Mouse (Mus musculus) heart, postnatal 4 days (tissue): ENCODE data around the gene Rbm38. TPM values are rescaled to one million over a fixed set of nuclear protein-coding genes. Genes with fewer than 3 reads are reported as not detected.

Experiments
- DNase-seq: peaks from one replicate; pipeline ENCODE4 v3.0.0; 2021
- total RNA-seq, 2 experiments: library from RNA; stranded (reverse); gene quantifications; 2 replicates each; pipeline ENCODE4 v1.2.3; 2021

Gene Rbm38
- total RNA-seq: 100 to 1,000 TPM; 112 to 126 TPM

DNA sequence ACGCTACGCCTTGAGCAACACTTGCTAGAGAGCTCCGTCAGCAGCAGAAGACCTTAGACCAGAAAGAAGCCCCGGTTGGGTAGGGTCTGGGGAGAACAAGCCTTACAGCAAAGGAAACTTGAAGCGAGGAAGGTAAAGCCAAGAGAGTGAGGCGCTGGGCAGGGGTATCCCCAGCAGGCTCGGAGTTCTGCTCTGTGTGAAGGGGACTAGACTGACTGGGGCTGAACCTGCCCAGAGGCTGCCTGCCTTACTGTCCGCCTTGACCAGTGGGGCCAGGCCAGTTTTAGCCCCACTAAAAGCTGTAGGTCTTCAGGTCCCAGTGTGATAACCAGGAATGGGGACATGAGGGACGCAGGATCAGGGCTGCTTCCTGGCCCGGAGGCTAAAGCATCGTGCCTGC is at the start of gene Rbm38:
TSS of gene Rbm38 (plus strand) at position 69 of the 400 bp plus-strand sequence.
- no peak for DNase-seq

DNA sequence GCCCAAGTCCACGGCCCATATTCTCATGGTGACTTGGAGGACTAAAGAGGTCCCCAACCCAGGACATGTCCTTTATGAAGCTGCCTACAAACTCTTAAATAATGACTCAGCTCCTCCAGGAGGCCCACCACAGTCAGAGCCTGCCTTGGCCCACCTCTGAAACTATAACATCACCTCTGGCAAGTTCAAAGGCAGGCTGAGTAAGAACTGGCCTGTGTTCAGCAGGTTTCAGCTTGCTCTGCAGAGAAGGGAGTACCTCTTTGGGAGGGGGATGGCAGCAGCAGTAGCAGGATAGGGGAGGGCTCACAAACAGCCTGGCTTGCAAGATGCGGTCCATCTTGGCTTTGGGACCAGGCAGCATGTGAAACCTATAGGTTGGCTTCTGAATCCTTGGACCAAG is 48.4 kb upstream of the Rbm38 start:
- DNase-seq: no peak

DNA sequence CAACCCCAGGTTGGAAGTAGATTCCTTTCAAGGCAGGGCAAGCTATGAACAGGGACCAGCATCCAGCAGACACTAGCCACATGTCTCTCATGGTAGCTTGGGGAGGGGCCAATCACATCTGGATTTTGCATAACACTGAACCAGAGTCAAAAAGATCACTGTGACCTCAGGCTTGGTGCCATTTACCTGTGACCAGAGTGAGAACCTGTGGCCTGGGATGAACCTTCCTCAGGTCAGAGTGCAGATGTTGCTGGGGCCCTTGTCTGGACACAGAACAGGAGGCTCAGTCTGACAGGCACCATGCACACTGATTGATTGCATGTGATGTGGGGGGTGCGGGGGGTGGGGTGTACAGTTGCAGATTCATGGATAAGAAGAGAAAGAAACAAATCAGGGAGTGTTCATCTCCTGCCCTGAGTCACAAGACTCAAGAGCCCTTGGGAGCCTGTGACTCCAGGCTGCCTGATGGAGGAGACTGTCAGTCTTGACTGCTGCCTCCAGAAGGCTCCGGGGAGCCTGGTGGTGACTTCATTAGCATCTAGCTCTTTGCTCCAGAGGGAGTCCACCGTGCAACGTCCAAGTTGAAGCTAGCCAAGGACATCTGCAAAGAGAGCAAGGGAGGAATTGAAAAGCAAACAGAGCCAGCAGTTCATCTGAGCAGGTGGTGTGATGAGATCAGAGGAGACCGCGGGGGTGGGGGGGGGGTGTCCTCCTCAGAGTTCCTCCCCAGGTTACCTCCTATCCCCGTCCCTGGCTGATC is 46.3 kb upstream of the Rbm38 start:
- no peak for DNase-seq

DNA sequence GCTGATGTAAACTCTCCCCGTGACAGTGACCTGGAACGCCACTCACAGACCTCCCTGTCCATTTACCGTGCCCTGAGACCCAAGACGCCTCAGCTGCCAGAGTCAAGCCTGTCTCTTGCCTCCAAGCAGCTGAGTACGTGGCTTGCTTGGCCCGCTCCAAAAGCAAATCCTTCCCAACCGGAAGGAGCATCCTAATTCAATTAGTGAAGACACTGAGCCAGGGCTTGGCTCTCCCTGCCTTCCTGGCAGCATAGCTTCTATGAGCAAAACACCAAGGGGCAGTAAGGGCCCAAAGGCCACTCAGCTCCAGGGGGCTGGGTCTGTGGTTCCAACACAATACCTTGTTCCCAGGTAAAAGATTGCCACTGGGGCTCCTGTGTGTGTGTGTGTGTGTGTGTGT is 45.6 kb upstream of the Rbm38 start:
- DNase-seq: no peak

DNA sequence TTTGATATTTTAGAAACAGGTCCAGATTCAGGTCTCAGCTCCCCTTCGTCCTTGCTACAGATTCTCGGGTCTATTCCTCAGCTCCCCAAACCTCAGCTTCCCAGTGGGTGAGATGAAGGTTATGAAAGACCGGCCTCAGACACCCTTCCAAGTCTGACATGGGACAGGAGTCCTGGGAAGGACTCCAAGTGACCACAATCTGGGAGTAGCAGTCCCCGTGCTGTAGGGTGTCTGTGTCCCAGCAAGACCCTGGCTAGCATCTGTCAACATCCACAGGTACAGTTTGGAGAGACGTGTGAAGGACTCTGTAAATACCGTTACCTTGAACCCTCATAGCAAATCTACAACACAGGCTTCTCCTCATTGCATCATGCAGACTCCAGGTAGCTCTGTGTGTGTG is 45.1 kb upstream of the Rbm38 start:
- DNase-seq: no peak

DNA sequence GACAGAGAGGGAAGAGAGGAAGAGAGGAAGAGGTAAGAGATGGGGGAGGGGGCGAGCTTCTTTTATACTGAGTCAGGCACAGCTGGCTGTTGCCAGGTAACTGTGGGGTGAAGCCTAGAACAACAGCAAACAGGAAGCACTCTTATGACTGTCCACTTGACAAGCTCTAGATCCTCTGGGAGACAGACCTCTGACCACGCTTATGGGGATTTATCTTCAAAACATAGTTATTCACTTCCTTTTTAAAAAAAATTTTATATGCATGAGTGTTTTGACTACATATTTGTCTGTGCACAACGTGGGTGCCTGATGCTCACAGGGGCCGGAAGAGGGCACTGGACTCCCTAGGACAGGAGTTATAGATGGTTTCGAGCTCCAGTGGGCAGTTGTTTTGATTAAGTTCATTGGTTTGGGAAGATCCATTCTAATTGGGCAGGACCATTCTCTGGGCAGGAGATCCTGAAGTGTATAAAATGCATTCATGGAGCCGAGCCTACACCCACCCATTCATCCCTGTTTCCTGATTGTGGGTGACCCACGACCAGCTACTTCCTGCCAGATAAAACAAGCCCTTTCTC is 43.5 kb upstream of the Rbm38 start:
- DNase-seq: no peak

DNA sequence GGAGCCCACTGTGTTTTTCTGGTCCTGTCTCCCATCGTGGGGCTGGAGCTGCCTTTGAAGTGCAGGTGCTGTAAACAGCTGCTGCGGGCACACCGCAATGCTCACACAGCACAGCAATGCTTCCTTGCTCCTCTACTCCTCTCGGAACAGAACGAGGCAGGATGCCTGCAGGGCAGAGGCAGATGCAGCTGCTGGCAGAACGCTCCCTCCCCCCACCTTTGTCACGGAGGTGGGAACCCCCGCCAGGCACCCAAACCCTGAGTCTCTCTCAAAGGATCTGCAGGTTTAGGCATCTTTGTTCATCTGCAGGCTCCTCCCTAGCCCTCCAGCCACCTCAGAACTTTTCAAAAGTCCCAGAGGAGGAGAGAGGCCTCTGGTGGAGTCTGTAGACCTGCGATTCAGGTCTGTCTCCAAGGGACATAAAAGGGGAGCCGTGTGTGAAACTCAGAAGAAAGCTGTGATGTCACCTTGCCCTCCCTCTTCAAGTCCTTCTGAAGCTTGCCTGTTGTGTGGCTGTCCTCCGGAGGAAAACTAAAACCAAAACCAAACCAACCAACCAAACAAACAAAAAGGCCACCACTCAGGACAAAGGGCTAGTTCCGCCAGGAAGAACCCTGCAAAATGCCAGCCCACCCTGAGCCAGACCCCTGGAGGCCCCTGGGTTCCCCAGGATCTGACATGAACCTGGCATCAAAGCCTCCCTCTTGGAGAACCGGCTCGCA is 42.7 kb upstream of the Rbm38 start, which contains the start of gene Spo11:
TSS of gene Spo11 (plus strand) at position 292 of the 722 bp plus-strand sequence.
- no peak for DNase-seq

DNA sequence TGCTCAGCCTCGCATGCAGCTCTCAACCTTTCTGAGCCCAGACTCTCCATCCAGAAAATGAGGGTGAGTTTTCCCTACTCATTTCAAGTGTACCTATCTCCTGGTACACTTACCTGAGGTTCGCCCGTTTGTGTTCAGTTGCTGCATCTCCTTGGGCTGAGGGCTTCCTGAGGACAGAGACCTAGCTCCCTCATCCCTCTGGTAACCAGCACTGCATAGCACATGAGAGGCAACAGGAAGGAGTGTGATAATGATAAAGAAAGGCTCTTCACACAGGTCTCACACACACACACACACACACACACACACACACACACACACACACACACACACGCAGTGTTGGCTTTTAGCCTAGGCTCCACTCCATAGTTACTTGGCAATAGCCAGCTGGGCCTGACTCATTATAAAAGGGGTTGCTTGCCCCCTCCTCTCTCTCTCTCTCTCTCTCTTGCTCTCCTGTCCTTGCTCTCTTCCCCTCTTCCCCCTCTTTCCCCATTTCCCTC is 42.1 kb upstream of the Rbm38 start:
- DNase-seq: no peak

DNA sequence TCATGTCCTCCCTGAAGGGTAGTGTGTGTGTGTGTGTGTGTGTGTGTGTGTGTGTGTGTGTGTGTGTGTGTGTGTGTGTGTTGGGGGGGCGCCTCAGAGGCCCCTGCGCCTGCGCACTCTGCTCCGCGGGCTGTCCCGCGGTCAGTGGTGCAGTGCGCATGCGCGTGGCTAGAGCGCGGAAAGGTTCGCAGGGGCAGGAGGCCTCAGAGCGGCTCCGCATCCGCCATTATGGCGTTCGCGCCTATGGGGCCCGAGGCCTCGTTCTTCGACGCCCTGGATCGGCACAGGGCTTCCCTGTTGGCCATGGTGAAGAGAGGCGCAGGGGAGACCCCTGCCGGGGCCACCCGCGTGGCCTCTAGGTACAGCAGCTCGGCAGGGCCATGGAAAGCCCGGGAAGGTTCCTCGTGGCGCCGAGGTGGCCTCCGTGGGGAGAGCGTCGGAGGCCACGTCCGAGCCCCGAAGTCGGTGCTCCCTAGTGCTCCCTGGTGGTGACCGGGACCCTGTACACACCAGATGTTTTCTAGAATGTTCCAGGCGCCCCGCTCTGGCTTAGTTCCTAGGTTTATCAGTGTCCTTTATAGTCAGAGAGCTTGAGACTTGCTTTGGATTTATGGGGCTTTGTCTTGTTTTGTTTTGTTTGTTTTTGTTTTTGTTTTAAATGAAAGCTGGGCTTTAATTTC is 40.5 kb upstream of the Rbm38 start:
- DNase-seq: no peak

DNA sequence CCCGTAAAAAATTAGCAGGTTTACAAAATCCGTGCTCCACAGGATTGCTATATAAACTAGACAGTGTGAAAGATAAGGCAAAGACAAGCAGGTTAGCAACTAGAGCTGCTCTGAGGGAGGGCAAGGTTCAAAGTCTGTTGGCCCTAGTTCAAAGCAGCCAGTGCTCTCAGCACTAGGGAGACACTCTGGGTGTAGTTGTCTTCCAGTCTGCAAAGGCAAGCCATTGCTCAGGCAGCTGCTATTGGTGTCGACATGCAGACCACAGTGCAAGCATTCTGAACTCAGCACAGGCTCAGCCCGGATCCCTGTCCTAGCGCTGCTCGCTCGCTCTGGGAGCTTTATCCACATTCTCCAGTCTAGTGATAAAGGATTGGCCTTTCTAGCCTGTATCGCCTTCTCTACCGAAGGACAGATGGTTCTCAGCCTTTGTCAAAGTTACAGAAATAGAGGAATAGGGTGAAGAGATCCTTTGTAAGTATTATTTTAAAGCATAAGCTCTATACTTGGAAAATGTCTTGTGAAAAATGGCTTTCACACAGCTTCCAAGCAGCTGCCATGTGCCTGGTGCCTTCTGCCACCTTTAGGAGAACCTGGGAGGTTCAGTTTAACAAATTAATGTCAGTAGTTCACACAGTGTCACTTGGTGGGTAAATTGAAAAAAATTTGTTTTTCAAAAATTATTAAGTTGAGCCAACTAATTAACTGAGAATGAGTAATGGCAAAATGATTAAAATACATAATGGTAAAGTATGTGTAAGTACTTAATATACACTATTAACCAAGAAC is 37.3 kb upstream of the Rbm38 start:
- no peak for DNase-seq

DNA sequence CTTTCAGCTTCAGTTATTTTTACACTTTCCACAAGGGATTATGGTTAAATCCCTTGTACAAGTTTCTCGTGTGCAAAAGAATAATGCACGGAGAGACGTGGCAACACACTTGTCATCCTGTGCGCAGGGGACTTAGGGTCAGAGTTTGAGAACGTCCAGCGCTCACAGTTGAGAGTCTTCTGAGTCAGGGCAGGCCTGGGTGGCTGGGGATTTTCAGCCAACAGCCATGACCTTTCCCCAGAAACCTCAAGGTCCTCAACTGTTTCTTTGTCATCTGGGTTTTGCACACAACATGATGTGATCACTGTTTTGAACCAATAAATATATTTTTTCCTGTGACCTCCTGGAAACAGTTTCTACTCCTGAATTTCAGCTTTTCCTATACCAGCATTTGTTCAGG is 30.1 kb upstream of the Rbm38 start:
- no peak for DNase-seq

DNA sequence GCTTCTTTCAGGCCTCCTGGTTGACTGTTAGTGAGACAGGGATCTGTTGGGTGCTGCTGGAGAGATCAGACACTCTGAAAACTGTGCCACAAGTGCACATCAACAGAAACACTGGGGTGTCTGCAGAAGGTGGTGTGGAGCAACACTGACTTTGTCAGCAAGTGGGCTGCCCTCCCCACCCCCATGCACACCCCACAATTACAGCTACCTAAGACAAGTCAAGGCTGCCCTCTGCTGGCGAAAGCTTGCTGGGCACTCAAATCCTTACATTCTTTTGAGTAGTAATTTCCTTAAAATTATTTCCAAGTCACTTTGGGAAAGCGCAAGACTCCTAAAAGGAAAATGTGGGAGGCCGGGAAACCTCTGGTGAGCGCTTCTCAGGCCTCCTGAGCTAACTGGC is 24.1 kb upstream of the Rbm38 start:
- DNase-seq: peak; percentile 83

DNA sequence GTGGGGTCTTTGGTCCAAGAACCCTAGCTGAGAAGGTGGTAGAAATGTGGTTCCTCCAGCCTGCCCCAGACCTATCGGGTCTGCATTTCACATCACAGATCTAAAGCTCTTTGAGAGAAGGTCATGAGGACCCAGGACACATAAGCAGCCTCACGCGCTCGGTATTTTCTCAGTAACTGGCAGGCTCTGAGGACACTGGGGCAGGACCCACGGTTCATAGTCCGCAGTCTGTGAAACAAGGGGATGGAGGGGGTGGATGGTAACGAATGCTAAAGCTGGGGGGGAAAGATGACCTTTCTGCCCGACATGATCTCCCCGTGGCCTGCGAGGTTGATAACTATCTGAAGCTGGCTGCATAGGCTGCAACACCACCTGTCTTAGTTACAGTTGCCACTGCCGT is 22.6 kb upstream of the Rbm38 start:
- DNase-seq: no peak

DNA sequence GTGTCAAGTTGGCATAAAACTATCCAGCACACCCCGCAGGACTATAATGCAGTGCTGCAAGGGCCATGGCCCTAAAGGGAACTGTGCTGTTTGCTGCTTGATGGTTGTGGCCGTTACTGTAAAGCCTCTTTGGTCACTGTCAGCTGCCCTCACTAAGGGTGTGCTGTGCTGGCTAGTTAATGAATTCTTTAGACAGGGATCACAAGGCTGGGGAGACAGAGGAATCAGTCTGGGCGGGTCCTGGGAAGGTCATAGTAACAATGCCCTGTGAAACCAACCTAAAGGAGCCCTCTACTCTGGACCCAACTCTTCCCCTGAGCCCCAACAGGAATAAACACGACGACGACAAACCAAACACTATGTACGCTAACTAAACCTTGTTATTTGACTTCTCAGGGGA is 21.8 kb upstream of the Rbm38 start:
- DNase-seq: no peak

DNA sequence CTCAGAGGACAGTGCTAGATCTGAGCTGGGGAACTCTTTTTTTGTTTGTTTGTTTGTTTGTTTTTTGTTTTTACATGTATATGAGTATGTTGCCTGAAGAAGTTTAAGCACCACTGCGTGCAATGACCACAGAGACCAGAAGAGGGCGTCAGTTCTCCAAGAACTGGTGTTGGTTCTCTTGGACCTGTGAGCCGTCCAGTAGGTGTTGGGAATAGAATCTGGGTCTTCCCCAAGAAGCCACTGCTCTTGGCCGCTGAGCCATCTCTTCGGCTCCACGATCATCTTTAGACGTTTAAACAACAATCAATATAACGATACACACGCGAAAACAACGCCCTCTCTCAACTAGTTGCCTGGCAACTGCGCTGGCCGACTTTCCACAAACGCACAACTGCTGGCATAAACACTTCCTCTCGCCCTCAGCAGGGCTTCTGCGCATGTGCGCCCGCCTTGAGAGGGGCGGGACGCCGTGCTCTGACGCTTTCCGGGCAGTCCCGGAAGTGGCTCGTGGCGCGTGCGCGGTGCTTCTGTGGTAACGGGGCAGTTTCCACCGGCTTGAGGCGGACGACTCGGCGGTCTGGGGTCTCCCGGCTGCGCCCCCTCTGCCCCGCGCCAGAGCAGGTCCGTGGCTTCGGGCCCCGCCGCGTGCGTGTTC is 20.5 kb upstream of the Rbm38 start, which contains the start of gene Rae1:
TSS of gene Rae1 (plus strand) at position 488 of the 655 bp plus-strand sequence.
- DNase-seq: peak; percentile 99

DNA sequence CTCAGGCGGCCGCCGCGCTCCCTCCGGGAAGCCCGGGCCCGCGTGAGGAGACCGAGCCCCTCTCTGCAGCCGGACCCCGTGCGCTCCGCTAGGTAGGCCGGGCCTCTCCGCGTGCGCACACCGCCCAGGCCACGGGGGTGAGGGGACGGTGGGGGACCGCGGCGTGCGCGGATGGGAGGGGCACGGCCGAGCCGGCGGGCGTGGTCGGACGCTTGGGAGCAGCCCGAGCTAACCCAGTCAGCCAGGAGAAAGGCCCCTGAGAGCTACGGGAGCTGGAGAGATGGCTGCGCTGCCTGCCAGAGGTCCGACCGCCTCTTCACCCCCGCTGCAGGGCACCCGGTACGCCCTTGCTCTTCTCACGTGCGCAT is 20.0 kb upstream of the Rbm38 start:
- peak; percentile 79 for DNase-seq

DNA sequence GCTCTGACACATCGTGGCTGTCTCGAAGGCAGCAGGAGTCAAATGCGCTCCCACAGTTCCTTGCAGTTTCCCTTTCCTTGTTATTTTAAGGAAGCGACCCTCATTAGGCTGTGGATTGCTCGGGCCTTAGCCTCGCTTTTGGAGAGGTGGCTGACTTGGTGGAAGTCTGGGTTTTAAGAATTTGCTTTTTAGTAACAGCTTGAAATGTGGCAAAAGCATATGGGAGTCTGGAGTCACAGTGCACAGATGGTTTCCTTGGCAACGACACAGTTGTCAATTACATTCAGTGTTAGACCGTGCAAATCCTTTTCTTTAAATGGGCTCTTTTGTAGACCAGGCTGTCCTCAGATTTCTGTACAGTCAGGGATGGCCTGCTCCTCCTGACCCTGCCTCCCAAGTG is 19.4 kb upstream of the Rbm38 start:
- no peak for DNase-seq

DNA sequence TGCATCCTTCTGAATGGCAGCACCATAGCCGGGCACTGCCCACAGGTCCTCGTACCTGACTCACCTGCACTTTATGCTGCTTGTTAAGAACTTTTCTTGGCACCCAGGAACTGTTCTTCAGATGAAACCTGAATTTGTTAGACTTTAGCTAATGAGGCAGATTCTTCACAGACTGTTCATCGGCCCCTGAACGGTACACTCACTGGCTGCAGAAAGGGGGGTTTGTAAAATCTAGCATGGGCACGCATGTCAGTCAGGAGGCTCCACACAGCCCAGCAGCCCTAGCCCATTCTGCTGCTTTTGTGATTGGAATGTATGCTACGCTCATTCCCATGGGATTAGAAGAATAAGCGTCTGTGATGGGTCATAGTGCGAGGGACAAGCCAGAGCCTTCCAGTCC is 16.6 kb upstream of the Rbm38 start:
- DNase-seq: no peak

DNA sequence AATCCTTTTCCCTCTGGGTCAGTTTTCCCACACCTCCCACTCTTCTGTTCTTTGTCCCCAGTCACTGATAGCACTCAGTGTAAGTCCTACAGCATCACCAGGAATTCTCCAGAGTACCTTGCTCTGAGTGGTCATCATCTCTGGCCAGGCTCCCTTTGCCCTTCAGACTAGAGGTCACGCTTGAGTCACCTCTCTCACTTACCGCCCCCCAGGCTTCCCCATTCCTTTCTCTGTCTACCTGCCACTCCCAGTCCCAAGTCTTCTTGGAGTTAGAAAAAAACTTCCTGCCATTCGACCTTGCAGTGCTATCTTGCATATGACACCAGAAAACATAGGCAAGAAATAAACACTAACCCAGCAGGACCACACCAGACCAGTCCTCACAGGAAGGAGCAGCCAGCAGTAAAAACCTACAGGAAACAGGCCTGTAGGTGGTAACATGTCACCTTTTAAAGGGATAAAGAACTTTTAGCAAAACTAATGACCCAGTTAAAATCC is 10.0 kb upstream of the Rbm38 start:
- DNase-seq: no peak

DNA sequence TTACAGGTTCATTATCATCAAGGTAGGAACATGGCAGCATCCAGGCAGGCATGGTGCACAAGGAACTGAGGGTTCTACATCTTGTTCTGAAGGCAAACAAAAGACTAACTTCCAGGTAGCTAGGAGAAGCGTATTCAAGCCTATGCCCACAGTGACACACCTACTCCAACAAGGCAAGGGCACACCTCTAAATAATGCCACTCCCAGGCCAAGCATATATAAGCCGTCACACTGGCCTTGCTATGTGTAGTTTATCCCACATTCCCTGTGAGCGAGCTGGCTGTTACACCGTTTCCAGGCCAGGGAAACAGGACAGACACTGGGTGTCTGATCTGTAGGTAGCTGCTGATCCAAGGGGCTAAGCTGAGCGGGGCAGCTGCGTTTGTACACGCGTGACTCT is 8.9 kb upstream of the Rbm38 start:
- no peak for DNase-seq

DNA sequence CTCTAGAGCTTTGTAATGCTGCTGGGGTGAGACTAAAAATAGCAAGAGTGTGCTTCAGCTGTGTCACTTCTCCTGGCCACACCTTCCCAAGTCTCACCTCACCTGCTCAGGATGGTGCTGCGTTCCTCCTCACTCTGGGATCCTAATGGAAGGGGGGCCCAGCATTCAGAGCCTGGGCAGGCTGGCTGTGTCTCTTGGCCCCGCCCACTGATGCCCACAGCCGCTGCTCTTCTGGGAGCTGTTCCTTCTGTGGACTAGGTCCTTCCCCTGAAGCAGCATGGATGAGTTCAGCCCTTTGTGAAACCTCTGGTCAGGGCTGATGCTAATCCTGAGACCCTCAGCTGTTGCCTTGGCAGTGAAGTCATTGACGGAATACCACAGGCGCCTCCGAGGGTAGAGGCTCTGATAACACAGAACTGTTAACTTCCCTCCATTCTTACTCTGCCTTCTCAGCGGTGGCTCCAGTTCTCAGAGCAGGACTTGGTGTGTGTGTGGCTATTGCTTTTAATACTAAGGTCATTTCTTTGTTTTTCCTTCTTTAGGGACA is 5.5 kb upstream of the Rbm38 start:
- DNase-seq: no peak
